Mouse (Mus musculus): Measurements from ENCODE around the gene Lsm14a. TPM values are rescaled to one million over a fixed set of nuclear protein-coding genes. Genes with fewer than 3 reads are reported as not detected.
"Not testable (repeated sequence)": the region's sequence is repeated elsewhere in the genome, so short reads cannot be mapped to it uniquely, and the experiment has no call there.

The Lsm14a gene
- polyA plus RNA-seq, 1 experiment from 2014 or later: 59.3 TPM

DNA sequence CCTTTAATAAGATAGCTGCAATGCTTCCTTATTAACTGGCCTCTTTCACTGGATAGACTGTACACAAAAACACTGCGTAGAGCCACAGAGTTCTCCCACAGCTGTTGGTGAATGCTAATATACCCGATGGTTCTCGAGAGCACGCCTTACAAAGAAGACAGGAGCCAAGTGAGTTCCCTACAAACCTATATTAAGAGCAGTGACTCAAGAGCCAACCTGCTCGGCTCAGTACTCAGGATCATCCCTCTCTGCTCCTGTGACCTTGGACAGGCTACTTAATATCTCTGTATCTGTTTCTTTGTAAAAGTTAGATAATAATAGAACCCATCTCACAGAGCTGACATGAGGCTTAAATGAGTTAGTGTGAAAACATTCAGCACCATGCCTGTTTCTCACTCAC lies 42.9 kb downstream of the Lsm14a start:
- H3K4me1 ChIP-seq: no peaks in the 10 kb centered on the region
- no peaks in the 10 kb centered on the region for H3K9me3 ChIP-seq
- no peaks in the 10 kb centered on the region for H3K27me3 ChIP-seq (replicated peaks)
- peaks cover 42% of the 10 kb centered on the region for H3K36me3 ChIP-seq (replicated peaks)
- no peak for ATAC-seq (replicated peaks)
- 95% methylated on average over 5 of the region's 5 CpGs for WGBS
- H3K4me3 ChIP-seq: no peak overlapping the region
- no peak overlapping the region for H3K27ac ChIP-seq
- H3K9ac ChIP-seq: no peak overlapping the region
- H3K4me2 ChIP-seq: no peak overlapping the region

DNA sequence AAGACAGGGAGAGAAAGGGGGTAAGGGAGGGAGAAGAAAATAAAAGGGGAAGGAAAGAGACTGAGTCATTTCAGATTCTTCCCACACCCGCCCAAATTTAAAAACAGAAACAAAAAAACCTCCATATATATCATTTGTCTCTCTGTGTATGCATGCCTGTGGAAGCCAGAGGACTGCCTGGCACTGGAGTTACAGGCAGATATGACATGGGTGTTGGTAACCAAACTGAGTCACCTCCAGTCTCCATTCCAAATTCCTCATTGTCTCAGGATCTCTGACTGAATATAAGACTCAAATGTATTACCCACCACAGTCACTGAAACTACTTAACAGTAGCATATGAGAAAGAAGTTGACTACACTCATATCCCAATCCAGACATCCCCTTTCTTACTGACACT lies 45.1 kb downstream of the Lsm14a start:
- 82% methylated on average over 1 of the region's 1 CpGs for WGBS
- Histone ChIP-seq H3K4me3 (no peak overlapping the region), H3K27ac (no peak overlapping the region), H3K36me3 (replicated peaks) (peaks cover 51% of the 10 kb centered on the region), H3K4me1 (no peaks in the 10 kb centered on the region), H3K9ac (no peak overlapping the region), H3K27me3 (replicated peaks) (no peaks in the 10 kb centered on the region), H3K9me3 (no peaks in the 10 kb centered on the region), H3K4me2 (no peak overlapping the region)
- no peak for ATAC-seq (replicated peaks)

DNA sequence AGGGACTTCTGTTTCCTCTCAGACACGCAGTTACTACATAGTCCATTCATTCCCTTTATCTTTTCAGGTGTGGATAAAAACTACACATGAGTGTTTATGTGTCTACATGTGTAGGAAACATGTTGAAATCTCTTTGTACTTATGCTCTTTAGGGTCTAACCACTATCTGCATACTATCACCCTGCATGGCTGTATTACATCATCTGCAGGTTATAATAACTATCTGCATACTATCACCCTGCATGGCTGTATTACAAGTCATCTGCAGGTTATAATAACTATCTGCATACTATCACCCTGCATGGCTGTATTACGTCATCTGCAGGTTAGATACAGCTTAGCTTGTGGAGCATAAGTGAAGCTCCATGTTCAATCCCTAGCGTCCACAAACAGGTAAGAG lies 46.1 kb downstream of the Lsm14a start:
- H3K27me3 ChIP-seq (replicated peaks): no peaks in the 10 kb centered on the region
- H3K4me2 ChIP-seq: no peak overlapping the region
- ATAC-seq (replicated peaks): no peak
- no peak overlapping the region for H3K9ac ChIP-seq
- H3K9me3 ChIP-seq: no peaks in the 10 kb centered on the region
- no peaks in the 10 kb centered on the region for H3K4me1 ChIP-seq
- 96% methylated on average over 3 of the region's 3 CpGs for WGBS
- no peak overlapping the region for H3K27ac ChIP-seq
- H3K36me3 ChIP-seq (replicated peaks): peaks cover 47% of the 10 kb centered on the region
- no peak overlapping the region for H3K4me3 ChIP-seq

DNA sequence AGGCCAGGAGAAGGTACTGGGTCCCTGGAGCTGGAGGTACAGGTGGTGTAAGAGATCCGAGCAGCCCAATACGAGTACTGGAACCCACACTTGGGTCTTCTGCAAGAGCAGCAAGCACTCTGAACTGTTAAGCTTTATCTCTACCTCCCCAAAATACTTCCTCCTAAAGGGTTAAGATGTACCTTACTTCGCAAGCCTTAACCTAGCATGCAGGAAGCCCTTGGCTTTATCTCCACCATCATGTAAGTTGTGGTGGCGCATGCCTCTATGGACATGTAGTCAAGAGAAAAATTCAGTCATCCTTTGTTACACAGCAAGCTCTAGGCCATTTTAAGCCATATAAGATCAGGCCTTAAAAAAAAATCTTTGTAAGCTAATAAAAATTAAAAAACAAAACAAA lies 46.6 kb downstream of the Lsm14a start:
- Histone ChIP-seq H3K4me1 (no peaks in the 10 kb centered on the region), H3K4me2 (no peak overlapping the region), H3K36me3 (replicated peaks) (peaks cover 47% of the 10 kb centered on the region), H3K4me3 (no peak overlapping the region), H3K27ac (no peak overlapping the region), H3K27me3 (replicated peaks) (no peaks in the 10 kb centered on the region), H3K9ac (no peak overlapping the region), H3K9me3 (no peaks in the 10 kb centered on the region)
- 98% methylated on average over 4 of the region's 4 CpGs for WGBS
- no peak for ATAC-seq (replicated peaks)

DNA sequence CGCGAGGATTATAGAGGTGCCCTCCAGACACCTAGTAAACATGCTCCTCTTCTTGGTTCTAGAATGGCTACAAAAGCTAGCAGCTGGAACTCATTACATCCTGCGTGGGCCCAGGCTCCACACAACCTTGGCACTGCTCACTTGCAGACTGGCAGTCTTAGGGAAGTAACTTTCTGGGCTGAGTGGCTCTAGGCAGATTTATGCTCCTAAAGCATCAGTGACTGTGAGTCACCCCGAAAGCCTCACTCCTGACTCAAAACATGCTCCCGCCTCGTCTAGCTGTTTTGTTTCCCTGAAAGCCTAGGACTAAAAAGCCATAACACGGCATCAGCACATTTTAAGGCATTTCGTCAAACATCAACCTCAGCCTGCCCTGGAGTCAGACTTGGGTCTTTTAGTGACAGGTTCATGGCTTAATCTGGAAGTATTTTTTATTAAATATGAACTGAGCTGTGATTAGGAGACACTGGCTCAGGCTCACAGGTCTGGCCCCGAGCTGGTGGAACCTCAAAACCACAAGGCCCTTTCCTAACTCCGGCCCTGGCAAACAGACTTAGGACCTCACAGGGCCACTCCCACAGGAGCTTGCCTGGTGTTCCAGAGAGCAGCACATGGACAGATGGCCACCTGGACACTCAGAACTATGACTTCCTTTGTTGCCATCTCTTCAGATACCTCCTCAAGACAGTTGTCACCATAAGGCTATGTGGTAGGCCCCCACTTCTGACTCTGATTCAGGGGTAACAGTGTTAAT lies 50.9 kb downstream of the Lsm14a start:
- Histone ChIP-seq H3K4me3 (no peak overlapping the region), H3K9ac (no peak overlapping the region), H3K4me1 (no peaks in the 10 kb centered on the region), H3K27me3 (replicated peaks) (no peaks in the 10 kb centered on the region), H3K9me3 (no peaks in the 10 kb centered on the region), H3K4me2 (no peak overlapping the region), H3K36me3 (replicated peaks) (peaks cover 22% of the 10 kb centered on the region), H3K27ac (no peak overlapping the region)
- 94% methylated on average over 10 of the region's 10 CpGs for WGBS
- ATAC-seq (replicated peaks): no peak

DNA sequence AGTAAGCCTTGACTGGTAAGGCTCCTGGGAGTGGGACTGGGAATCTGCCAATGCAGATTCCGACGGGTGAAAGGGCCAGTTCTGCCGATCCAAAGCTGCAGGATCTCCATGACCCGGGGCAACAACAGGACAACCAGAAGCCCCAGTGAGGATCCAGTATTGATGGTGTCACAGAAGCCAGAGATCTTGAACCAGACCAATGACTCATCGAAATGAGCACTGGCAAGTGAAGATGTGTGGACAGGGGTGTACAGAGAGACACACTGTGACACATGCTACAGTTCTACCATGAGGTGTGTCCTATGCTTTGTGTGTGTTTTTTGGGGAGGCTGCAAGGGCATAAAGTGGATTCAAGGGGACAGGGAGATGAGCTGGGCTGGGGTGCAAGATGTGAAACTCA lies 52.3 kb downstream of the Lsm14a start:
- ATAC-seq (replicated peaks): no peak
- Histone ChIP-seq H3K4me1 (no peaks in the 10 kb centered on the region), H3K36me3 (replicated peaks) (peaks cover 17% of the 10 kb centered on the region), H3K4me3 (no peak overlapping the region), H3K9ac (no peak overlapping the region), H3K9me3 (no peaks in the 10 kb centered on the region), H3K27me3 (replicated peaks) (no peaks in the 10 kb centered on the region), H3K4me2 (no peak overlapping the region), H3K27ac (no peak overlapping the region)
- 93% methylated on average over 5 of the region's 5 CpGs for WGBS

DNA sequence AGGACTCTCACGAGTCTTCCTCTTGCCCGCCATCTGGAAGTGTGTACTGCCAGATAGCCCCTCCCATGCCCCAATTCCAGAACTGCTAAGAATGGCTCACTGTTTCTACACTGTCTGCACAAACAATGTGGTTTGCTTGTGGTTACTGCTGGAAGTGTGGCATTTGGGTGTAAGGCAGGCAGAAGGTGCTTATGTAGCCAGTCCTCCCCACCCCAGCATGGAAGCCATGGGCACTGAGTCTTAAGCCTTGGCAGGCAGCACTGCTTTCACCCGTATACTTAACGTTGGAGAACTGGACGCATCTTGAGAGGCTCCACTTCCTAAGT lies 54.0 kb downstream of the Lsm14a start:
- peaks cover 10% of the 10 kb centered on the region; the same call in 1 of the 2 replicates for H3K36me3 ChIP-seq (replicated peaks)
- WGBS: 91% methylated on average over 5 of the region's 5 CpGs

DNA sequence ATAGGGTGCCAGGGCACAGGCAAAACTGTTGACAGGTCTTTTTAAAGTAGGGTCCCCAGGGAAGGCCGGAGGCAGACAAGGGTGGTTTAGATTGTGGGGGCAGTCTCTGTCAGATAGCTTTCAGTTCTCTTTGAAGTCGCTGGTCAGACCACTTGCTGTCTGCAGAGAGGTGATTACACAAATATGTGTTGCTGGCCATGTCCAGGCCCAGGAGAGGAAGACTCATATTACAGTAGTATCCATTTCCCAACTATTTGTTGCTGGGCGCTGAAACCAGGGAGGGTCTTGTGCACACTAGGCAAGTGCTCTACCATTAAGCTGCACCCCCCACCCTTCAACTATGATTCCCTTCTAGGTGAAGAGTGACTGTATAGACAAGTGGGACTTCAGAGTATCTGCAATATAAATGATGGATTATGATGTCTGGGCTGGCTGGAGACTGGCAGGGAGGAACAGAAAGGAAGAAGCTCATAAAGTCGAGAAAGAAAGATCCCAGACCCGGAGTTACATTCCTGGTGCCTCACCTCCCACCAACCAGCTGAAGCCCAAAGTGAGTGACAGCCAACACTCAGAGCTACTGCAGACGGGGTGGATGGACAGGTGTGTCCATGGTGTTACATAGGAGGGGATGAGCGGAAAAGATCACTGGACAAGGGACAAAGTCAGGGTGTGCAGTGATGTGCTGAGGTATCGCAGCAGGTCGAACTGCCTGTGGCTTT lies 54.5 kb downstream of the Lsm14a start:
- H3K4me2 ChIP-seq: no peak overlapping the region
- H3K4me3 ChIP-seq: no peak overlapping the region
- H3K27me3 ChIP-seq (replicated peaks): no peaks in the 10 kb centered on the region
- no peak for ATAC-seq (replicated peaks)
- no peak overlapping the region for H3K27ac ChIP-seq
- H3K4me1 ChIP-seq: no peaks in the 10 kb centered on the region
- WGBS: 88% methylated on average over 9 of the region's 9 CpGs
- no peak overlapping the region for H3K9ac ChIP-seq
- peaks cover 5% of the 10 kb centered on the region; the same call in 1 of the 2 replicates for H3K36me3 ChIP-seq (replicated peaks)
- H3K9me3 ChIP-seq: no peaks in the 10 kb centered on the region

More for the DNA sequence above, 54.0 kb downstream of the Lsm14a start:
- Histone ChIP-seq H3K4me3 (no peak overlapping the region), H3K9ac (no peak overlapping the region), H3K4me1 (no peaks in the 10 kb centered on the region), H3K4me2 (no peak overlapping the region), H3K27me3 (replicated peaks) (no peaks in the 10 kb centered on the region), H3K27ac (no peak overlapping the region), H3K9me3 (no peaks in the 10 kb centered on the region)
- no peak for ATAC-seq (replicated peaks)

DNA sequence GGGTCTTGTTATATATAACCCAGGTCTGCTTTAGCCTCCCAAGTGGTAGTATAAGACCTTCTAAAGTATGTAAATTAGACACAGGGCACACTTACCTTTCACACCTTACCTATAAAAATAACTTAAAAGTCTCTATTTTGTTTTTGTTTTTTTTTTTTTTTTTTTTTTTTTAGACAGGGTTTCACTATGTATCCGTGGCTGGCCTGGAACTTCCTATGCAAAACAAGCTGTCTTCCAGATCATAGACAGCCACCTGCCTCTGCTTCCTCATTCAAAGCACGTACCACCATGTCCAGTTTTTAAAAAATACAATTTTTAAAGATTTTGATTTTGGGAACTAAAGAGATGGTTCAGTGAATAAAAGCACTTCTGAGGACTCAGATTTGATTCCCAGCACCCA lies 55.8 kb downstream of the Lsm14a start:
- WGBS: 79% methylated on average over 2 of the region's 2 CpGs
- no peak for ATAC-seq (replicated peaks)

DNA sequence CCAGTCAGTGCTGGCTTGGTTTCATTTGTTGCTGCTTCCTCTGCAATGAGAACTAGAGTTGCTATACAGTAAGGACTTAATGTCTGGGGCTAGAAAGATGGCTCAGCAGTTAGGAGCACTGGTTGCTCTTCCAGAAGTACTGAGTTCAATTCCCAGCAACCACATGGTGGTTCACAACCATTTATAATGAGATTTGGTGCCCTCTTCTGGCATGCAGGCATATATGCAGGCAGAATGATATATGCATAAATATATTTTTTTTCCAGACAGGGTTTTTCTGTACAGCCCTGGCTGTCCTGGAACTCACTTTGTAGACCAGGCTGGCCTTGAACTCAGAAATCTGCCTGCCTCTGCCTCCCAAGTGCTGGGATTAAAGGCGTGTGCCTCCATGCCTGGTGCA lies 56.6 kb downstream of the Lsm14a start:
- H3K4me3 ChIP-seq; H3K27ac ChIP-seq; ATAC-seq (replicated peaks); H3K36me3 ChIP-seq (replicated peaks); H3K4me2 ChIP-seq; H3K27me3 ChIP-seq (replicated peaks); H3K9ac ChIP-seq; H3K9me3 ChIP-seq; H3K4me1 ChIP-seq: not testable (repeated sequence)
- WGBS: 87% methylated on average over 1 of the region's 1 CpGs

More for the DNA sequence above, 55.8 kb downstream of the Lsm14a start:
- no peak overlapping the region for H3K9ac ChIP-seq
- no peaks in the 10 kb centered on the region for H3K9me3 ChIP-seq
- H3K27me3 ChIP-seq (replicated peaks): no peaks in the 10 kb centered on the region
- H3K4me1 ChIP-seq: no peaks in the 10 kb centered on the region
- no peak overlapping the region for H3K4me2 ChIP-seq
- no peak overlapping the region for H3K4me3 ChIP-seq
- no peaks in the 10 kb centered on the region for H3K36me3 ChIP-seq (replicated peaks)
- no peak overlapping the region for H3K27ac ChIP-seq

DNA sequence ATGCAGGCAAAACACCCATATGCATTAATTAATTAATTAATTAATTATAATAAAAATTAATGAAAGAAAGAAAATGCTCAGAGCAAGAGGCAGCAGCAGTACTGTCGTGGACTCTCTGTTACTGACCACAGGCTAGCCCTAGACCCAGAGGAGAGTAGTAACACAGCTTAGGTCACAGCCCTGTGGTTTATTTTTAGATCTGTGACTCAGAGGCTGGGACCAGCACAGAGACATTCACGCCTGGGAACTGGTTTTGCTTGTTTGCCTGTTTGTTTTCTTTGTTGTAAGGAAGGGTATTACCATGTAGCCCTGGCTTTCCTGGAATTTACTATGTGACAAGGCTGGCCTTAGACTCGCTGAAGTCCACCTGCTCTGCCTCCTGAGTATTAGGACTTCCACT lies 65.6 kb downstream of the Lsm14a start:
- H3K27ac ChIP-seq: no peak overlapping the region
- H3K27me3 ChIP-seq (replicated peaks): no peaks in the 10 kb centered on the region
- H3K9ac ChIP-seq: no peak overlapping the region
- H3K4me3 ChIP-seq: no peak overlapping the region
- no peaks in the 10 kb centered on the region for H3K36me3 ChIP-seq (replicated peaks)
- H3K4me1 ChIP-seq: no peaks in the 10 kb centered on the region
- H3K4me2 ChIP-seq: no peak overlapping the region
- ATAC-seq (replicated peaks): no peak
- 67% methylated on average over 3 of the region's 3 CpGs for WGBS
- H3K9me3 ChIP-seq: no peaks in the 10 kb centered on the region

DNA sequence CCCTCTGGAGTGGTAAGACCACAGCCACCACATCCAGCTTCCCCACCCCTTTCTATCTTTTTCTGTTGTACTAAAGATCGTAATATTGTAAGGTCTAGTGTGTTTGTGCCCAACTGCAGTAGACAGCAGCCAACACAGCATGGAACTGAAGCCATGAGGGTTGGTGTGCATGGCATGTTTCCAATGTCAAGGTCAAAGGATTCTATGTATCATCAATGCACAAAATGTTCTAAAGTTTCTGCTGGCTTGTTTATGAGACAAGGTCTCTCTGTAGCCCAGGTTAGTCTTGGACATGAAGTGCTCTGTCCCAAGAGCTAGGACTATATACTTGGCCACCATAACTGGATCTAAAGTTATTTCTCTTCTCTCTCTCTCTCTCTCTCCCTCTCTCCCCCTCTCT lies 68.3 kb downstream of the Lsm14a start:
- 94% methylated on average over 1 of the region's 1 CpGs for WGBS
- Histone ChIP-seq H3K9ac (no peak overlapping the region), H3K9me3 (no peaks in the 10 kb centered on the region), H3K36me3 (replicated peaks) (no peaks in the 10 kb centered on the region), H3K4me2 (no peak overlapping the region), H3K27me3 (replicated peaks) (no peaks in the 10 kb centered on the region), H3K27ac (no peak overlapping the region), H3K4me1 (no peaks in the 10 kb centered on the region), H3K4me3 (no peak overlapping the region)
- ATAC-seq (replicated peaks): no peak

DNA sequence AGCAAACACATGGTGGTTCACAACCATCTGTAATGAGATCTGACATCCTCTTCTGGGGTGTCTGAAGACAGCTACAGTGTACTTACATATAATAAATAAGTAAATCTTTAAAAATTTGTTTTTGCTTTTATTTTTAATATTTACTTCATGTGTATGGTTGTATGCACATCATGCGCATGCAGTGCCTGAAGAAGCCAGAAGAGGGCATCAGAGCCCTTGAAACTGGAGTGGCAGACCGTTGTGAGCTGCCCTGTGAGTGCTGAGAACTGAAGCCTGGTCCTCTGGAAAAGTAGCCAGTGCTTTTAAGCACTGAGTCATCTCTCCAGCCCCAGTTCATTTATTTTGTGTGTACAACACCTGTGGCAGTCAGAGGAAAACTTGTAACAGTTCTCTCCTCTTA lies 69.1 kb downstream of the Lsm14a start:
- Histone ChIP-seq H3K9me3 (no peaks in the 10 kb centered on the region), H3K4me2 (no peak overlapping the region), H3K9ac (no peak overlapping the region), H3K36me3 (replicated peaks) (no peaks in the 10 kb centered on the region), H3K4me1 (no peaks in the 10 kb centered on the region), H3K27me3 (replicated peaks) (no peaks in the 10 kb centered on the region), H3K4me3 (no peak overlapping the region), H3K27ac (no peak overlapping the region)
- WGBS: 90% methylated on average over 2 of the region's 2 CpGs
- ATAC-seq (replicated peaks): no peak
